Comparison of ENCODE assay signal across 8 mouse cellular contexts in genomic region chr7:145194455-145195161, GRCm38 (mm10). TPM values are rescaled to one million over a fixed set of nuclear protein-coding genes. Genes with fewer than 3 reads are reported as not detected.
A peak's percentile ranks its signal among the peaks of the same experiment; 100 is the strongest.
DNase-seq lines count a peak whose midpoint lies in the region; ATAC-seq and TF ChIP-seq lines count a peak whose summit lies in the region.

No protein-coding gene starts in this region.

- H3K9me3 ChIP-seq in heart, embryonic 14.5 days (ENCODE audit: control insufficient read depth, low read length), result no peaks in the 10 kb centered on the region
- no peaks in the 10 kb centered on the region for H3K9me3 ChIP-seq in lung, postnatal 0 days (ENCODE audit: low read length)

- no peaks in the 10 kb centered on the region for H3K36me3 ChIP-seq in heart, embryonic 14.5 days (ENCODE audit: control insufficient read depth, insufficient read depth, low read length)
- no peaks in the 10 kb centered on the region for H3K36me3 ChIP-seq in lung, postnatal 0 days (ENCODE audit: insufficient read depth, low read length)

- peak; percentile 33 for DNase-seq in ovary, adult 18-20 months (ENCODE audit: low spot score)
- no peak for DNase-seq in ovary, postnatal 10 days (ENCODE audit: low spot score)
- DNase-seq in cerebellum, adult 9-10 months, result peak; percentile 42
- DNase-seq in kidney, postnatal 36 days, result peak; percentile 46 to 75
- peak; percentile 83 for DNase-seq in lung, postnatal 0 days (ENCODE audit: low spot score)
- DNase-seq in spleen, adult 12 weeks (ENCODE audit: low spot score), result no peak
- DNase-seq in thymus, postnatal 10 days (ENCODE audit: low spot score in 2 of 2), result no peak

- no peaks in the 10 kb centered on the region for H3K27me3 ChIP-seq in heart, embryonic 14.5 days (ENCODE audit: control insufficient read depth, insufficient read depth, low read length)
- no peaks in the 10 kb centered on the region for H3K27me3 ChIP-seq in lung, postnatal 0 days (replicated peaks; ENCODE audit: insufficient read depth, low read length)

- no peak for TF ChIP-seq EP300 in lung, postnatal 0 days (IDR thresholded peaks at IDR 0.05)

- H3K4me2 ChIP-seq in heart, embryonic 14.5 days (ENCODE audit: low read length), result 0 out of 2 replicates have a peak overlapping the region, but pooled peaks have one; percentile 7
- H3K4me2 ChIP-seq in lung, postnatal 0 days (replicated peaks; ENCODE audit: low read depth, low read length), result no peak overlapping the region

- H3K4me1 ChIP-seq in heart, embryonic 14.5 days (ENCODE audit: control insufficient read depth in 2 of 2, insufficient read depth in 2 of 2, low read length in 2 of 2), result peaks cover 43 to 51% of the 10 kb centered on the region in 2 experiments
- H3K4me1 ChIP-seq in lung, postnatal 0 days (ENCODE audit: insufficient read depth, low read depth, low read length), result peaks cover 11% of the 10 kb centered on the region

- no peak for TF ChIP-seq CTCF in lung, postnatal 0 days (IDR thresholded peaks at IDR 0.05)

- peak; percentile 32; the same call in 1 of the 2 replicates for ATAC-seq in heart, embryonic 14.5 days (ENCODE audit: insufficient number of reproducible peaks, insufficient read depth, low FRiP score, low read depth)
- ATAC-seq in lung, postnatal 0 days, result peak; percentile 34

- 36% methylated on average over 3 of the region's 3 CpGs for WGBS in heart, embryonic 14.5 days
- 45% methylated on average over 3 of the region's 3 CpGs for WGBS in lung, postnatal 0 days

- peak overlapping the region; percentile 65 to 82 for H3K27ac ChIP-seq in heart, embryonic 14.5 days (replicated peaks in 1 of 2; ENCODE audit: control insufficient read depth in 1 of 2, insufficient read depth in 1 of 2, low read depth in 2 of 2, low read length in 2 of 2)
- H3K27ac ChIP-seq in lung, postnatal 0 days (ENCODE audit: low read length), result no peak overlapping the region

- H3K4me3 ChIP-seq in heart, embryonic 14.5 days (ENCODE audit: control insufficient read depth in 1 of 2, insufficient read depth in 1 of 2, low read depth in 1 of 2, low read length in 2 of 2), result no peak overlapping the region
- H3K4me3 ChIP-seq in lung, postnatal 0 days (ENCODE audit: low read depth, low read length), result no peak overlapping the region

- peak overlapping the region; percentile 27; the same call in 1 of the 2 replicates for H3K9ac ChIP-seq in heart, embryonic 14.5 days (ENCODE audit: low read length)
- no peak overlapping the region for H3K9ac ChIP-seq in lung, postnatal 0 days (replicated peaks; ENCODE audit: low read depth)

RNA-seq across cellular contexts. Expression of gene 1810010D01Rik, which starts 13.3 kb away (rescaled TPM):
- polyA plus RNA-seq in heart, embryonic 14.5 days (2014; fragmentation: Nextera tagmentation; extraction: Ambion mirVana), result 0.23 TPM in 1 of 2 replicates, not detected in the other
- 0.73 and 0.94 TPM in 2 replicates for polyA plus RNA-seq in lung, postnatal 0 days (2015; fragmentation: Nextera tagmentation; extraction: Ambion mirVana)

Comparison
In these comparisons a context has a peak if more than half of its experiments do, and no peak if none do; other contexts are left out.
1. DNase-seq: peak in ovary, adult 18-20 months (single experiment), cerebellum, adult 9-10 months (single experiment), kidney, postnatal 36 days (2 of 2) and lung, postnatal 0 days (single experiment); none in ovary, postnatal 10 days (single experiment), spleen, adult 12 weeks (single experiment) and thymus, postnatal 10 days (0 of 2).